28 mouse cellular contexts compared by ENCODE assay signal in genomic region chr10:5356614-5357013, GRCm38 (mm10).
"Had no signal": no experiment of that assay in that cellular context is flagged by ENCODE, and none has a peak within 500 bp of the region (broad histone marks: within the 10 kb centered on the region; RNA-seq: fewer than 3 reads in every experiment).

No protein-coding gene starts in this region.

- H3K36me3 ChIP-seq: embryonic facial prominence, embryonic 10.5 days; embryonic facial prominence, embryonic 12.5 days; embryonic facial prominence, embryonic 13.5 days; embryonic facial prominence, embryonic 15.5 days; forebrain, embryonic 10.5 days; forebrain, embryonic 12.5 days; forebrain, embryonic 15.5 days; heart, embryonic 10.5 days had no signal

- H3K27ac ChIP-seq: embryonic facial prominence, embryonic 10.5 days; embryonic facial prominence, embryonic 12.5 days; embryonic facial prominence, embryonic 13.5 days; embryonic facial prominence, embryonic 15.5 days; forebrain, embryonic 10.5 days; forebrain, embryonic 12.5 days; forebrain, embryonic 13.5 days; forebrain, embryonic 15.5 days; gastrocnemius, adult 2 months; heart, adult 2 months; heart, embryonic 10.5 days had no signal

- H3K9me3 ChIP-seq: embryonic facial prominence, embryonic 10.5 days; embryonic facial prominence, embryonic 12.5 days; embryonic facial prominence, embryonic 13.5 days; embryonic facial prominence, embryonic 15.5 days; forebrain, embryonic 10.5 days; forebrain, embryonic 12.5 days; forebrain, embryonic 13.5 days; forebrain, embryonic 15.5 days; heart, embryonic 10.5 days had no signal

- ATAC-seq: forebrain, embryonic 13.5 days; forebrain, embryonic 15.5 days; forebrain, embryonic 16.5 days; forebrain, postnatal 0 days had no signal

- DNase-seq: cerebellum, adult 8-10 months; cerebellum, adult 9-10 months; cerebellum, adult 9-11 months; cerebellum, postnatal 10 days; cerebellum, postnatal 14 days; cerebellum, postnatal 25 days; cerebellum, postnatal 36 days; embryo, embryonic 11 days; forebrain, postnatal 0 days; gastrocnemius, adult 2 months; gastrocnemius, postnatal 10 days; gastrocnemius, postnatal 14 days; gastrocnemius, postnatal 25 days; gastrocnemius, postnatal 36 days; heart, adult 11 months; heart, adult 18-20 months; heart, adult 2 months had no signal

- H3K27me3 ChIP-seq: embryonic facial prominence, embryonic 12.5 days; embryonic facial prominence, embryonic 13.5 days; embryonic facial prominence, embryonic 15.5 days; forebrain, embryonic 12.5 days; forebrain, embryonic 13.5 days; forebrain, embryonic 15.5 days had no signal

- H3K4me3 ChIP-seq: embryonic facial prominence, embryonic 10.5 days; embryonic facial prominence, embryonic 12.5 days; embryonic facial prominence, embryonic 13.5 days; embryonic facial prominence, embryonic 15.5 days; erythroblast, embryonic 14.5 days; forebrain, embryonic 10.5 days; forebrain, embryonic 12.5 days; forebrain, embryonic 13.5 days; forebrain, embryonic 15.5 days; gastrocnemius, adult 2 months; heart, adult 2 months; heart, embryonic 10.5 days had no signal

- H3K4me2 ChIP-seq: embryonic facial prominence, embryonic 12.5 days; embryonic facial prominence, embryonic 13.5 days; embryonic facial prominence, embryonic 15.5 days; forebrain, embryonic 12.5 days; forebrain, embryonic 13.5 days; forebrain, embryonic 15.5 days had no signal

- H3K9ac ChIP-seq: embryonic facial prominence, embryonic 12.5 days; embryonic facial prominence, embryonic 13.5 days; embryonic facial prominence, embryonic 15.5 days; forebrain, embryonic 12.5 days; forebrain, embryonic 13.5 days; forebrain, embryonic 15.5 days; forebrain, postnatal 0 days had no signal

- H3K4me1 ChIP-seq: embryonic facial prominence, embryonic 10.5 days; embryonic facial prominence, embryonic 12.5 days; embryonic facial prominence, embryonic 13.5 days; embryonic facial prominence, embryonic 15.5 days; forebrain, embryonic 10.5 days; forebrain, embryonic 12.5 days; forebrain, embryonic 13.5 days; forebrain, embryonic 15.5 days; heart, embryonic 10.5 days had no signal
